Mouse (Mus musculus) pancreas, adult 10 weeks (tissue): ENCODE measurements around the gene Sbno2. TPM values are rescaled to one million over a fixed set of nuclear protein-coding genes. Genes with fewer than 3 reads are reported as not detected.

ENCODE experiments used
- polyA plus RNA-seq: library from polyadenylated mRNA; stranded (reverse); fragments of 350-450 nt; fragmentation: Illumina TruSeq; extraction: RNeasy Lipid Tissue Mini Kit (QIAGEN cat#74804); gene quantifications from one replicate; pipeline ENCODE4 v1.2.3, GENCODE M21; 2015; ENCODE audit warnings: low read depth, low replicate concordance; ENCODE audit not compliant: insufficient read depth

Sbno2 gene
- polyA plus RNA-seq: 6.5 TPM

DNA sequence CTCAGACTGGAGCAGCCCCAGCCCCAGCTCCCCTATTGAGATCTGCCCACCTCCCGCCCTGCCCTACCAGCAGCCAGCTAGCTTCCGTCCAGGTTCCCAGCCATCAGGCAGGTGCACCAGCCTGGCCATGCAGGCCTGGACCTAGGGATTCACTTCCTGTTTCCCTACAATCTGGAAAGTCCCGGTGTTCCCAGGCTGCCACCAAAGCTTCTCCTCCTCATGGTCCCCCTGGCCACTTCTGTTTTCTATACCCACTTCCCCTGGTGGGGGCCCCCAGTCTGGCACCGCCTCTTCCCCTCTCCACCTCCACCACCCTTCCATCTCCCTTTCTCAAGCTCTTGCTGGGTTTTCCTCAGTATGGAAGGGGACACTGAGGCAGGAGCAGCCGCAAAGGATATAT, at the start of gene Sbno2:
Gene Sbno2 (minus strand): TSS at position 112 of the 400 bp plus-strand sequence.

GRCm38 (mm10) chr10:80147719-80148601, 42.6 kb upstream of the Sbno2 start, which contains the start of gene Midn:
Gene Midn (plus strand): TSS chr10:80148272.

DNA sequence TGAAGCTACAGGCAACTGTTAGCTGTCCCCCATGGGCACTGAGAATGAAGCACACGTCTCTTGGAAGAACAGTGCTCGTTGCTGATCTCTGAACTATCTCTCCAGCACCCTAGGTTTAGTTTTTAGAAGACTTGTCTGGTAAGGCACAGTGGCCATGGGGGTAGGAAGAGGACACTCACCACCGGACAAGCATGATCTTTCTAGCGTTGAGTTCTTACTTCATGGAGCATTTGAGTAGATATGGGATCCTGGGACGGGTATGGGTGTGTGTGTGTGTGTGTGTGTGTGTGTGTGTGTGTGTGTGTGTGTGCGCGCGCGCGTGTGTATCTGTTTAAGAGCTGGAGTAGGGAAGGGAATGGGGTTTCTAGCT, 35.3 kb upstream of the Sbno2 start, which contains the start of gene Cbarp:
Gene Cbarp (minus strand): TSS at position 170 of the 370 bp plus-strand sequence.

DNA sequence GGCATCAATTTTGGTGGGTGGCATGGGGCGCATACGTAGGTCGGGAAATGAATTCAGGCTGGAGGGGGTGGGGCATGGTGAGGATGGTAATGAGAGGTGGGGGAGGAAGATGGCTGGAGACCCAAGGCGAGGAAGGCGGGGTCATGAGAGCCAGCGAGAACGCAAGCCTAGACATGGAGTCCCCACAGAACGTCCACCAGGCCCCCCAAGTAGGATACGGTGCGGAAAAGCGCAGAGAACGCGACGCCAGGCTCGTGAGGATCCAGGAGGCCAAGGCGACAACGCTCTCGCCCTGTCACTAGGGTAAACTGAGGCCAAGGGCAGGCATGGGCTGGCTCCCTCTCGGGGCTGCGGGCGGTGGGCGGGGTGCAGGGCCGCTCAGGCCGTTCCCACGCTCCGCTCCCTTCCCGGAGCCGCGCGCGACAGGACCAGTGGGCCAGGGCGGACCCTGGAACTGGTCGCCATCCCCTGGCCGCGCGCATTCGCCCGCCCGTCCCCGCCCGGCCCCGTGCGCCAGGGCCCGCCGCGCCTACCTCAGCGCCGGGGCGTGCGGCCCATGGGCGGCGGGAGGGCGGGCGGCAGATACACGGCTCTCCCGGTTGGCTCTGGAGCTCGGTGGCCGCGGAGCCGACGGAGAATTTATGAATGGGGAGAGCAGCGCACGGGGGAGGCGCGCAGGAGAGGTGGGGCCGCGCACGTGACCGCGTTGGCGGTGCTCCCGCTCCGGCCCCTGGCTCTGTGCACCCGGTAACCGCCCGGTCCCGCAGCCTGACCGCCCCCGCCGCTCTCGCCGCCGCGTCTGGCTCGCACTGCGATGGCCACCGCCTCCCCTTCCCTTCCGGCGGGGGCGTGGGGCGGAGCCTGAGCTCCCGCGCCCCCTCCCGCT, 33.4 kb upstream of the Sbno2 start, which contains the start of gene Atp5d:
Gene Atp5d (plus strand): TSS at position 80 of the 886 bp plus-strand sequence.

DNA sequence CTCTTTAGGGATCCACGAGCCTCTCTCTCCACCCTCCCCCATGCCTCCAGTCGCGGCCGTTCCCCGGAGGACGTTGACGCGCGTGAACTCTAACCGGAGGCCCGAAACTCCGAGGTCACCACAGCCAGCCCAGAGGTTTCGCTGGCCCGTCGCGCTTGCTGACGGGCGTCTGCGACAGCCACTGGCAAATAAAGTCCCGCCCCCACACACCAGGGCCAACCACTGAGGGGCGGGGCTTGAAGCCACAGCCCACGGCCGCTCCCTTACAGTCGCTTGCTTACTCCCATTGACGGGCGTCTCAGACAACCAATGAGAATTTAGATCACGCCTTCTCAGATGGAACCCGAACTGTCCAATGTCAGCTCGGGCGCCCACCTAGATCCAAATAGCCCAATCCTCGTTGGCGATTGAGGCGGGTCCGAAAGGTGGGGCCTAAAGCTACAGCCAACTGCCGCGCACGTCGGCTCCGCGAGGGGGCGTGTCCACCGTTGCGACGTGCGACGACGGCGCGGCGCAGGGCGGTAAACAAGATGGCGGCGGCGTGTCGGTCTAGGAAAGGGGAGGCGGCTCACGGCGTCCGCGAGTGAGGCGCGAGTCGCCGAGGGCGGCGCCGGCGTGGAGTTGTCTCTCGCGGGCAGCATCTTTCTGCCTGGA, 10.0 kb upstream of the Sbno2 start, which contains the start of gene Stk11:
Gene Stk11 (plus strand): TSS at position 514 of the 654 bp plus-strand sequence.

GRCm38 (mm10) chr10:80047041-80047565, 58.3 kb downstream of the Sbno2 start, which contains the start of gene Gpx4:
Gene Gpx4 (plus strand): TSS chr10:80047166.

DNA sequence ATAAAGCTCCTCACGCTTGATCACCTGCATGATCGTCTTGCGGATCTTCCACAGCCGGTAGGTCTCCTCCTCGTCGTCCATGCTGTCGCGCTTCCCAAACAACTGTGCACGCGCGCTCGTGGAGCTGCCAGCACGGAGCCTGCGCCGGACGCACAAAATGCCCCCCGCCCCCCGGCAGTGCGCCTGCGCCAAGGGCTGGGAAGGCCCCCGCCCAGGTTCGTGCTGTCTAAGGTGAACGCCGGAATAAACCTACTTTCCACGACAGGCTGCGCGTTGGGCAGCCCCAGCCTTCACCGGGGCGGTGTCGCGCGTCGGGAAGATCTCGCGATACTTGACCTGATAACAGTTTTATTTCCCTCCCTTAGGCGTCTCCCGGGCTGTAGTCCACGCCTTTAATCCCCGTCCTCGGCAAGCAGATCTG, 65.8 kb downstream of the Sbno2 start, which contains the start of gene Polr2e:
Gene Polr2e (minus strand): TSS at position 237 of the 421 bp plus-strand sequence.

GRCm38 (mm10) chr10:80016511-80016910, 88.9 kb downstream of the Sbno2 start, which contains the start of gene Arhgap45:
Gene Arhgap45 (plus strand): TSS chr10:80016653.

Other genes with a start within 250 kb of the Sbno2 start
- gene Prtn3, start 231.1 kb downstream of the Sbno2 start, polyA plus RNA-seq: 1.1 TPM
- gene Plppr3, start 230.9 kb downstream of the Sbno2 start, polyA plus RNA-seq: 2.6 TPM
- gene Elane, start 219.3 kb downstream of the Sbno2 start, polyA plus RNA-seq: not detected
- gene Cfd, start 214.7 kb downstream of the Sbno2 start, polyA plus RNA-seq: 168 TPM
- 4.0 TPM for gene Med16, start 196.6 kb downstream of the Sbno2 start, polyA plus RNA-seq
- not detected for gene Gm26602, start 194.7 kb downstream of the Sbno2 start, polyA plus RNA-seq
- not detected for gene Kiss1r, start 188.6 kb downstream of the Sbno2 start, polyA plus RNA-seq
- gene R3hdm4, start 184.4 kb downstream of the Sbno2 start, polyA plus RNA-seq: 19.0 TPM
- 1.0 TPM for gene Arid3a, start 178.5 kb downstream of the Sbno2 start, polyA plus RNA-seq
- 6.9 TPM for gene Wdr18, start 145.4 kb downstream of the Sbno2 start, polyA plus RNA-seq
- gene Grin3b, start 134.9 kb downstream of the Sbno2 start, polyA plus RNA-seq: not detected
- gene Tmem259, start 121.2 kb downstream of the Sbno2 start, polyA plus RNA-seq: 36.8 TPM
- 13.6 TPM for gene Cnn2, start 117.0 kb downstream of the Sbno2 start, polyA plus RNA-seq
- 6.0 TPM for gene Abca7, start 109.1 kb downstream of the Sbno2 start, polyA plus RNA-seq
- 4.5 TPM for gene Arhgap45, start 88.9 kb downstream of the Sbno2 start, polyA plus RNA-seq
- 33.6 TPM for gene Polr2e, start 65.8 kb downstream of the Sbno2 start, polyA plus RNA-seq
- 266 TPM for gene Gpx4, start 58.4 kb downstream of the Sbno2 start, polyA plus RNA-seq
- gene Stk11, start 10.2 kb upstream of the Sbno2 start, polyA plus RNA-seq: 77.4 TPM
- gene Atp5d, start 33.1 kb upstream of the Sbno2 start, polyA plus RNA-seq: 84.2 TPM
- gene Cbarp, start 35.3 kb upstream of the Sbno2 start, polyA plus RNA-seq: 5.9 TPM
- gene Midn, start 42.7 kb upstream of the Sbno2 start, polyA plus RNA-seq: 10.8 TPM
- 33.4 TPM for gene Cirbp, start 60.4 kb upstream of the Sbno2 start, polyA plus RNA-seq
- gene 1600002K03Rik, start 67.4 kb upstream of the Sbno2 start, polyA plus RNA-seq: 7.2 TPM
- 0.50 TPM for gene Efna2, start 73.9 kb upstream of the Sbno2 start, polyA plus RNA-seq
- gene Mum1, start 120.9 kb upstream of the Sbno2 start, polyA plus RNA-seq: 16.2 TPM
- 67.2 TPM for gene Ndufs7, start 143.6 kb upstream of the Sbno2 start, polyA plus RNA-seq
- 101 TPM for gene Gamt, start 155.4 kb upstream of the Sbno2 start, polyA plus RNA-seq
- 25.5 TPM for gene Dazap1, start 155.9 kb upstream of the Sbno2 start, polyA plus RNA-seq
- 1,054 TPM for gene Rps15, start 186.9 kb upstream of the Sbno2 start, polyA plus RNA-seq
- 0.26 TPM for gene Apc2, start 190.4 kb upstream of the Sbno2 start, polyA plus RNA-seq
- gene 2310011J03Rik, start 215.0 kb upstream of the Sbno2 start, polyA plus RNA-seq: 7.9 TPM
- gene Pcsk4, start 223.9 kb upstream of the Sbno2 start, polyA plus RNA-seq: 7.0 TPM
- 6.4 TPM for gene Reep6, start 224.4 kb upstream of the Sbno2 start, polyA plus RNA-seq
- gene Adamtsl5, start 242.8 kb upstream of the Sbno2 start, polyA plus RNA-seq: 5.9 TPM